Mouse (Mus musculus) adrenal gland, adult (tissue): ENCODE results near the gene Tbkbp1.

ENCODE experiments used
- DNase-seq, 2 experiments: peaks; one replicate each; pipeline ENCODE4 v3.0.0; 2022 to 2023; ENCODE audit warnings: low spot score in 1 of 2; ENCODE audit not compliant: inconsistent age in 2 of 2

The Tbkbp1 gene

DNA sequence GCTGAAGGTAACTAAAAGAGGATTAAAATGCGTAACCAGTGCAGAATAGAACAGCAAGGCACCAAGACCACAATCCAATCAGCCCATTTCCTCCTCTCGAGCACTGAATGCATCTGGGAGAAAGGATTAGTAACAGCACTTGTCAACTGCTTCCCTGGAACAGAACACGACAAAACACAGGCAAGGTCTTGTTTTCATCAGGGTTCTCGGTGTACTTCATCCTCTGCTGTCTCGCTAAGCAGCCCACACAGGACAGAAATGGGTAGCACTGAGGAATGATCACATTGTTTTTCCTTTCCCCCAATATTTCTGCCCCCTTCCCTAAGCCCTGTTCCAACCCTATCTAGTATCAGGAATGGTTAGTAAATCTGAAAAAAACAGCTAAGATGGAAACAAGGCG, 9.0 kb upstream of the Tbkbp1 start:
- DNase-seq: no peak

DNA sequence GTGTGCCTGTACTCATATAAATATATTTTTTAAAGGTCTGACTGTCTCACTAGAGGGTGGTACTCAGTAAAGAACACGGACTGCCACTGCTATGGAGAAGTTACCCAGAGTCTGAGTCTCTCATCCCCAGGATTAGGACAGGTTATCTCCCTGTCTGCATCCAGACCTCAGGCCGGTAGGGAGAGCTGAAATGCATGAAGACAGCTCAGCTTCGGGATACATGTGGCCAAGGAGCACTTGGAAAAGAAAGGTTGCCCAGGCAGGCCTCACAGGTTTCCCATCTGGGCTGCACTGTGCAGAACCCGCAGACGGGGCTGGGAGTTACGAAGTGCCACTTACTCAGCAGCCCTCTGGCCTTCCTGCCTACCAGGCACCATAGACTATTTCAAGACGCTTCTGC, 5.7 kb upstream of the Tbkbp1 start:
- no peak for DNase-seq

DNA sequence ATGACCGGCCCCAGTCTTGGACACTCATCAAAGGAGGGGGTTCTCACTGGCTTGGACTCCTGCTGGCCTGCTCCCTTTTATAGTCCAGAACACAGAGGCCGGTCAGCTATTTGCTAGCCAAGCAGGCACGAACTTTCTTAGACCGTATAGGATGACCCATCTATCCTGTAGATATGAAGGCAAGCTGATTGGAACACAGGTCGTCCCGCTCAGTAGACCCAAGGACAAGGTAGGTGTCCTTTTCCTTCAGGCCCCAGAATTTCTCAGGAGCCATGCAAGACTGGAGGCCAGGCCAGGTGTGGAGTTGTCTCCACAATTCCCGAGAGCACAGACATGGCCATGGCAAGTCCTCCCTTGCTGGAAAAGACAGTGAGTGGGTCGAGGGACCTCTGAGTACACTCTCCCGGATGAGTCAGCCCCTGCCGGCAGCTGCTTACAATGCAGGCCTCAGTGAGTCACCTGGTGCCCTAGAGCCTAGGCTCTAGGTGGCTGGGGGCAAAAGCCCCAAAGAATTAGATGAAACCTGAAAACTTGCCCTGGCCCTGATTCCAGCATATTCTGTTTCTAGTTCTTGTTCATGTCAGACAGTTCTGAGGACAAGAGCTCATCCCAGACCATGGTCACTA, 1.5 kb upstream of the Tbkbp1 start:
- peak; percentile 67 to 83 for DNase-seq

DNA sequence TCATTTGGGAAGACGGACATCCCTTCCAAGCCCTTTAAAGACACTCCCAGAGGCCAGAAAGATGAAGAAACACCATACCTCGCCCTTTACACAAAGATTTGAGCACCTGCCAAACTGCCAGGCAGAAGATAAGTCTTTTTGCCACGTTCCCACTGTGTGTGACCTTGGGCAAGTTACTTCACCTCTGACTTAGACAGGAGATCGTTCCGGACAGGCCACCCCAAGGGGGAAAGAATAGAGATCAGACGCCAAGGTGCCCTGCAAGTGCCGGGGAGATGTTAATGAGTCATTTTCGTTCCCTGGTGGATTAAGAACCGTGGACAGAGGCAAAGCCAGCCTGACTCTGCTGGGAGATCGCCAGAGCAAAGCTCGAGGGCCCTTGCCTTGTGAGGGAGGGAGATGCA, 730 bp upstream of the Tbkbp1 start:
- peak; percentile 56 to 86 for DNase-seq

DNA sequence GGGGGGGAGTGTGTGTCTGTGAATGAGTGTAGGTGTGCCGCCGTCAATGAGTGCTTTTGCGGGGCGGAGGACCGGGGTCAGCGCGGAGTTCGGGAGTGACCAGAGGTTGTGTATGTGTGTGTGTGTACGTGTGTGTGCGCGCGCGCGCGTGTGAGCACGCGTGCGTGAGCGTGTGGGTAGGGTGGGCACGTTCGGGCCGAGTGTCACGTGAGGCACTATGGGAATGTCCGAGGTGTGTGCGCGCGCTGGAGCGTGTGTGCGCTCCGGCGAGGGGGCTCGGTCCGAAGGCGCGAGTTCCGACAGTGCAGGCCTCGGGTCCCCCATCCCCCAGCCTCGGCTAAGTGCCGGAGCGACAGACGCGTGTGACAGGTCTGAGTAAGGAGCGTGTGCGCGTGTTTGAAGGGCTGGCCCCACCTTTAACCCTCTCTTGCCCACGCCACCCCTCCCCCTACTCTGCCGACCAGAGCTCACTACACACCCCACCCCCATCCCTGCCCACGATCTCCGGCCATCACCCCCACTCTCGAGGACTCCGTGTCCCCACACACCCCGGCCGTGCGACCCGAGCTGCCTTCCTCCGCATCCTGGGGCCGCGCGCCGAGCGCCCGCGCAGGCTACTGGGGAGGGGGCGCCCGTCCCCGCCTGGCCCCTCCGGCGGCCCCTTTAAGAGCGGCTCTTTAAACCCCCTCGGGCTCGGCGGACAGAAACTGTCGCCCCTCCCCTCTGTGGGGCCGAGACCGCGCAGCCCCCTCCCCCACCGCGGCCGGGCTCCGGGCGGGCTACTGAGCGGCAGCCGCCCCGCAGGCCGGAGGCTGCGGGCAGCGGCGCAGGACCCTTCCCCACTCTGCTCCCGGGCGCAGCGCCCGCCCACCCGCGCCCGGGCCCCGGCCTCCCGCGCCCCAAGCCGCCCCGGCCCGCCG, 624 bp downstream of the Tbkbp1 start:
- peak in 1 of 2 experiments; percentile 45 for DNase-seq

DNA sequence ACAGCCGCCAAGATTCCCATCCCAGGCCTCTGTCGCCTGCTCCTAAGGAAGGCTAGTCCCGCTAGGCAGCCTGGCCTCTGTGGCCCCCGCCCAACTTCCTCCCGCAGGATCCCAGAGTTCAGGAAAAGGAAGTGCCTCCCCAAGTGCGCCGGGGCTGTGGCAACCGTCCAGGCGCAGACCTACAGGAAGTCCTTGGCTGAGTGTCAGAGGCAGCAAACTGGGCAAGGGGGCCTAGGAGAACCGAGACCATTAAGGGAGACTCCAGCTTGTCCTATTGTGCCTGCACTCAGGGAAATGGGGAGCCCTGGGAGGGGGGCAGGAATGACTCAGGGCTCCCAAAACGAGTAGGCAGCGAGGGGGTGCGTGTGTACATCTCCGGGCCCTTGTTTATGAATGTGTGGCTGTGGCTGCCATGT, 1.3 kb downstream of the Tbkbp1 start:
- DNase-seq: peak; percentile 80 to 87

DNA sequence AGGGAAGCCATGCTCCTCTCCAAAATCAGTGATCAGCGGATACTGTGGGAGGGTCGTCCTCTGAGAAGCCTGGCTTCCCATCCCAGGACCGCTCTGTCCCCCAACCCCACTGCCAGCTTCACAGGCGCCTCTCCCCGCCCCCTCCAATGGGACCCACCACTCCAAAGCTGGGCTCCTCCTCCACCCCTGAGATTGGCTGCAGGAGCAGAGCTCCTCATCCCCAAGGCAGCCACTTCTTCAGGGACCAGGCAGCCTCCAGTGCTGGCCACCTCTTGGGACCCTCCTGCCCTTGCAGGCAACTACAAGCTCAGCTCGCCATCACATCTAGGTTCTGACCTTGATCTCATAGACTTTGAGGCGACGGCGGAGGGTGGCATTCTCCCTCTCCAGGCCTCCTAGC, 2.3 kb downstream of the Tbkbp1 start:
- no peak for DNase-seq

DNA sequence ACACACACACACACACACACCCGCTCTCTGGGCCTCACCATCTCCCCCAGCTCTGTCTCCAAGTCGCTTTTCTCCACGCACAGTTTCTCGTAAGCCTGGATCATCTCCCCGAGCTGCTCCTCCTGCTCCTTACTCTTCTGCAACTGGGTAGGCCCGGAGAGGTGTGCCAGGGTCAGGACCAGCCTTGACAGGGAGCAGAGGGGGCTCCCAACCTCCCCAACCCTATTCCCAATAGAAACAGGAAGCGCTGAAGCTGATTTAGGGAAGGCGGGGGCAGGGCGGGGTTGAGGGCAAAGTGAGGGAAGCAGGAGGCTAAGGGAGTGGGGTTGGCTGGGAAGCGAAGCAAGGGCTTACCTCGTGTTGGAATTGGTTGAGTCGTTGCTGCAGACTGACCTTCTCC, 2.7 kb downstream of the Tbkbp1 start:
- DNase-seq: no peak

DNA sequence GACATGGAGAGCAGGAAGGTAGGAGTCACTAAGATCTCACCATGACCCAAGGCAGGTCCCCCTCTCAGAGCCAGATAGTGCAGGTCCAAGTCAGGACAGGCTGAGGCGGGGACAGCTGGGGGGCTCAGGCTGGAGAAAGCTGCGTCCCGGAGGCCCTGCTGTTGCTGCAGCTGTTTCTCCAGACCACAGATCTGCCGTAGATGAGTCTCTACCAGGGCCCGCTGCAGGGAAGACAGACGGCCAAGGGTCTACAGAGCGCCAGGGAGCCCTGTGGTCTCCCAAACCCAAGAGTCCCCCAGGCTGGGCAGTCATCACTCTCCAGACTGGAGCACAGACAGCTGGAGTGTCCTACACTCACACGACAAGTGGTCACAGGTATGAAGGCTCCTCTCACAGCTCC, 4.0 kb downstream of the Tbkbp1 start:
- DNase-seq: no peak

DNA sequence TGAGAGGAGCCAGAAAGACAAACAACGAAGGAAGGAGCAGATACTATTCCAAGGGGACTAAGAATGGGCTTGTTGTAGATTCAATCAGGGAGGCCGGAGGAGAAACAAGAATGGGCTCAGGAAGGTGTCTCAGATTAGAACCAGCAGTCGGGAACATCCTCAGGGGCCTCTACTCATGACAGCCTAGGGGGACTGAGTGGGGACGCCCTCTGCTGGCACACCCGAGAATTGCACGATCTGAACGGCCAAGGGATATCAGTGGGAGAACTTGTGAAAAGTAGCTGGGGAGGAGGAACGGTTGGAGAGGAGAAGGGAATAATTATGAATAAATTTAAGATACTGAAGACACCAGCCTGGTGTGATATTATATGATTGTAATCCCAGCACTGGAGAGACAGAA, 4.6 kb downstream of the Tbkbp1 start:
- peak; percentile 76 to 92 for DNase-seq

DNA sequence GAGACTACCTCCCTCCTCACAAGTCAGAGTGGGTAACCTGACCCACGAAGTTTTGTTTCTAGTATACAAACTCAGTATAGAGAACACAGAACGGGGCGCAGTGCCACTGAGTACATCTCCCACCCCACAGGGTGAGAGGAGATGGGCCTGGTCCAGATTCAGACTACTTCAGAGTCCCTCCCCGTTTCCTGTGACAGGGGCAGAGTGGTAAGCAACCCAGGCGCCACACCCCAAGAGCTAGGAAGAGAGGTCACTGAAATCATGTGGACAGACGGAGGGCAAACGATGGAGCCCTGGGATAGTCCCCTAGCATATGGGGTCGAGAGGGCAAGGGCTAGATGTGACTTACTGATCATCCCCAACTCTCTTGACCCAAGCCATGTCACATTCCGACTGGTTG, 5.3 kb downstream of the Tbkbp1 start:
- no peak for DNase-seq

DNA sequence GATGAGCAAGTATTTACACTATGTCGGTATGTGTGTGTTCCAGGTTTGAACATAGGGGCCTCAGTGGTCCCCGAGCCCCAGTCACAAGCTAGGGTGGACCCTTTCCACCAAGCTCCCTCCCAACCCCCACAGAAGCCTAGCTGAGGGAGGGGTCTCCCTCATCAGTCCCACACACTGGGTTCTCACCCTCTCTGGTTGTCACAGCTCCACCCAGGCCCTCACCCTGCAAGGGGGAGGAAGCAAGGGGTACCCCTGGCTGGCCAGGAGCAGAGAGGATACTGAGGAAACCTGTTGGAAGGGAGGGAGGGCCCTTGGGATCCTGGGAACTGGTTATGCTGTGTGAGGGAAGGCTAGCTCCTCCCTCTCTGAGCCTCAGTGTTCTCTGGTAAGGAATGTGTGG, 6.0 kb downstream of the Tbkbp1 start:
- DNase-seq: no peak

DNA sequence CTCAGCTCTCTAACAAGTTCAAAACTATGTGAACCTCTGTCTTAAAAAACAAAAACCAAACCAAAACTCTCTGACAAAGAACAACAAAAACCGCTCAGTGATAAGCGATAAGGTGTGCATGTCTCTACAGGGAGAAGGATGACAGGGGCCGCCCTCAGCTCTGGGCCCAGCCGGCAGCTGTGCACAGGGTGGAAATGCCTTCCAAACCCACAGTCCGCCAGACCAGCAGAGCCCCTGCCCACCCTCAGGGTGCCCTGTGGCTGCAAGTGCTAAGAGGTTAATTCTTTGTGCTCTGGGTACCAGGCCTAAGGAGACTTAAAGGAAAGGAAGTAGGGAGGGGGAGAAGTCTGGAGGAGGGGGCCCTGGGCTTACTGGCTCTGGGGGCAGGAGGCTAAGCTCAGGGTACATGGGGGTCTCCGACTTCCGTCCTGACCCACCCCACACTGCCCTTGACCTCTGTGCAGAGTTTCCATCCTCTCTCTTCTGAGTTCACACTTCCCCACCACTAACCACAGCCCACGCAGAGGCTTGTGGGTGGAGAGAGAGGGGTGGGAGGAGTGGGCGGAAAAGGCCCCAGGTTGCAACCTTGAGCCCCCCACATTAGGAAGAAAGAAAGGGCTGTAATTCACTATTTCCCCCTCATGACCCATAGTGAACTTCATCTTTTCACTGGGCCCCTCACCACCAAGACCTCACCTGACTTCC, 7.9 kb downstream of the Tbkbp1 start:
- no peak for DNase-seq

DNA sequence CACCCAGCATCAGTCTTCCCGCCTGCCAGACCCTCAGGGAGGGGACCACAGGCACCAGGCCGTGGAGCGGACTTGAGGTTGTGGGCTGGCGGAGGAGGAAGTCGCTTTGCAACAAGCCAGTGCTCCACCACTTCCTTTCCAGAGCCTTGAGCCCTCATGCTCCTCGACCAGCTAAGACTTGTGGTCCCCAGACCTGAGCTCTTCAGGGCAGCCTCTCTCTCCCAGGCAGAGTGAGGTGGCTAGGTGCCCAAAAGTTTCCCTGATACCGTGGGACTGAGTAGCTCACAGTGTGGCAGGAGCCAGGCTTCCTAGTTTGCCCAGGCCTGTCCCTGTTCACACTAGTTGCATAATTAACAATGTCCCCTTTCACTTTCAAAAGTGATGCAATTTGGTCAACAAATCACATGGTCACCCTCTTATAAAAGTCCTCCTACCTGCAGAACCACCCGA, 9.1 kb downstream of the Tbkbp1 start:
- DNase-seq: peak in 1 of 2 experiments; percentile 65

DNA sequence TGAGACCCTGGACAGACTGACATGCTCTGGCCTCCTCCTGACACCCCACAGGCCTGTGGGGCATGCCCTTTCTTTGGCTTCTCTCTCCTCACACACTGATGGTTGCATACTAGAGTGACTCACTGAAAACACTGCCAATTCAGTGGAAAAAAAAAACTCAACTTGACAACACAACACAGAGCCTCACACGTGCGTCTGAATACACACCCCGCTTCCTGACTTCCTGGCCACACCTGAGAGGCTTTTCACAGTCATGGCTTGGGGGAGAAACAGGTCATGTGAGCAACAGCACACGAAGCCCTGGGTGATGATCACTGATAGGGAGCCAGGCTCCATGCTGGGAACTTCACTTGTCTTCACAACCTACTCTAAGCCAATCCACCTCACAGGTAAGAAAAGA, 10.5 kb downstream of the Tbkbp1 start:
- DNase-seq: peak in 1 of 2 experiments; percentile 43

DNA sequence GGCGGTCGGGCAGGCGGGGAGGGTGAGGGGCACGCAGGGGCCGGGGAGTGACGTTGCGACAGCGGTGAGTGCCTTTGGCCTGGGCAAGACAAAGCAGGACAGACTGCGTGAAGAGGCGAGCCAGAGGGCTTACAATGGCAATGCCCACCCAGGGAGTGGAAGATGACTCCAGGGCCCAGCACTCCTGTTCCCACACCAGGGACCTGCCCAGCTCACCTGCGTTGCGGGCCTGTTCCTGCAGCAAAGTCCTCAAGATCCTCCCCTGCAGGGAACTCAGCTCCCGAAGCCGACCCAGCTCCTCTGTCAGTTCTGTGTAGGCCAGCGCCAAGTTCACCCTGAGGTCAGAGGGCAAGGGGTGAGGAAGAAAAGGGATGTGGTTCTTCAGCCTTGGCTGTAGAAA, 12.0 kb downstream of the Tbkbp1 start:
- DNase-seq: no peak

DNA sequence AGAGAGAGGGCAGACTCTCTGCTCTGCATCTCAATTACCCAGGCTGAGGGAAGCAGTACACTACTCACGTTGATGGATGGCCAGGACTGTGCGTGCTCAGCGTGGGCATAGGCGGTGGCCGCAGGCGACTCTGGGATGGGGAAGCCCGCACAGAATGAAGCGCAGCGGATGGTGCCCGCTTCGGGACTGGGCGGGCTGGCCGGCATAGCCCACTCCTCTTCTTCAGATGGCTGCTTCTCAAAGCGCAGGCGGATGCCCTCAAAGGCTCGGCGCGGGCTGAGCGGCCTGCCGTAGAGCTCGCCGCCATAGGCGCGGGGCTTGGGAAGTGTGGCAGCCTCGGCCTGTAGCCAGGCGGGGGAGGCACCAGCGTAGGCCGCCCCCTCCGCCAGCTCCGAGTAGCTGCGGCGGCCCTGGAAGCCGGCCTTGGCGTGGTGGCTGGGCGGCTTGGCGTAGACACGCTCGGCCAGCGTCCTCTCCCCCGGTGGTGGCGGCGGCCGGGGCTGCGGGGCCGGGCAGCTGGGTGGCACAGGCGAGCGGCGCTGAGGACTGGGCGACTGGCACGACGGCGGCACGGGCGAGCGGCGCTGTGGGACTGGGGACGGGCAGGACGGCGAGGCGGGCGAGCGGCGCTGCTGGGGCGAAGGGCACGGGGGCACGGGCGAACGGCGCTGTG, 12.6 kb downstream of the Tbkbp1 start:
- peak; percentile 52 to 83 for DNase-seq

DNA sequence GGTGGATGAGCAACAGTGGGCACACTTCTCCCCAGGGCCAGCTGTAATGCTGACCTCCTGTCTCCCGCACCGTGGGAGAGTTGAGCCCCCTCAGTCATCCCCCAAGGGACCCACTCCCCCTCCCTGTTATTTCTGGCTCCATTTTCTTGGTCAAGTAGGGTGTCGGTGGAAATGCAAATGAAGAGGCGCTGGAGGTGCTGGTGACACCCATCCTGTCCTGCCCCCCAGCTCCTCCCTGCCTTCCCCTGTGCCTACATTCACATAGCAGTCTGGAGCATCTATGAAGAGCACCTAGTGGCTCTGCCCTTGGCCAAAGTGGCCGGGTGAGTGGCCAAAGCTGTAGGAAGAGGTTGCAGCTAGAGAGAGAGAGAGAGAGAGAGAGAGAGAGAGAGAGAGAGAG, 18.0 kb downstream of the Tbkbp1 start:
- DNase-seq: no peak

DNA sequence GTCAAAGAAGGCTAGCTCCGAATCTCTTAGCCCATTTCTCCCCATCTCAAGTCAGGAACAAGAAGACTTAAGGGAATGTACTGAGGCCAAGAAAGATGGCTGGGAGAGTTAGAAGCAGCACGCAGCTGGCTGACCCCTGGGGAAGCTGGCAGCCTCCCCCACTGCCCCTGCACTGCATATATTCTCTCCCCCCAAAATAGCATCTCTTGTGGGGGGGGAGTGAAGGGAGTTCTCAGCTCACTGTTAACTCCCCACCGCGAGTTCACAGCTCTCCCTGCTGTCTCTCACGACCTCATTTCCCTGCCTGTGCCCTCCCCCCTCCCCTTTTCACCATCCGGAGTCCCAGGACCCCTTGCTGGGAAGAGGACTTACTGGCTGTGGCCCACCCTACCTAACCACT, 19.1 kb downstream of the Tbkbp1 start:
- DNase-seq: no peak

DNA sequence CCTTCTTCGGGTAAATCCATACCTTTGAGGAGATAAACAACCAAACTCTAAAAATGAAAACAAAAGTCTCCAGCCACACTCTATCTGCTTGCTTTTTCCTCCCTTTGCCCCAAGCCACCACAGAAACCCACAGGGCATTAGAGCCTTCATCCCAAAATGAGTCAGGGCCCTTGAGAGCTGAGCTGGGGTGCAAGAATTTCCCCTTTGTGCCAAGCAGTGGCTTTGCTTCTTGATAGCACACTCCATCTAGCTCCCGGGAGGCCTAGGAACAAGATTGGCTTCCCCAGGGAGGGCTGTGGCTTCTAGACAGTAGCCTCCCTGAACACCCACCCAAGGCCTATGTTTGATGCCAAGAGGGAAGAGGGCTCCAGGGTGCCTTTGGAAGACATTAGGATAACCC, 19.6 kb downstream of the Tbkbp1 start:
- DNase-seq: no peak

DNA sequence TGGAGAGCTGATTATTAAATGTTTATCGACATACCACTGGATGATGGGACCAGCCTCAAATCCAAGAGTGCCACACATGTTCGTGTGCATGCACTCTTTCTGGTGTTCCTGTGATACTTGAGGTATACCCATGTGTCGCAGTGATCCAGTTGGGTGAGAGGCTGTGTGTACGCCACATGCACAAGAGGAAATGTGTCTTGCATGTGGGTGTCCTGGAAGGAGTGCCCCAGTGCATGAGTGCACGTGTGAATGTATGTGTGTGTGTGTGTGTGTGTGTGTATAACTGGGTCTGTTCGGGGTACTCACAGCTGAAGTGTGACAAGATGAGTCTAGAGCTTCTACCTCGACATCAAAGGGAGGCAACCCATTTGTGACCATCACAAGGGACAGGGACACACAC, 21.0 kb downstream of the Tbkbp1 start:
- no peak for DNase-seq
